Mouse (Mus musculus): ENCODE data around the gene Hmox1.

Hmox1 gene

DNA sequence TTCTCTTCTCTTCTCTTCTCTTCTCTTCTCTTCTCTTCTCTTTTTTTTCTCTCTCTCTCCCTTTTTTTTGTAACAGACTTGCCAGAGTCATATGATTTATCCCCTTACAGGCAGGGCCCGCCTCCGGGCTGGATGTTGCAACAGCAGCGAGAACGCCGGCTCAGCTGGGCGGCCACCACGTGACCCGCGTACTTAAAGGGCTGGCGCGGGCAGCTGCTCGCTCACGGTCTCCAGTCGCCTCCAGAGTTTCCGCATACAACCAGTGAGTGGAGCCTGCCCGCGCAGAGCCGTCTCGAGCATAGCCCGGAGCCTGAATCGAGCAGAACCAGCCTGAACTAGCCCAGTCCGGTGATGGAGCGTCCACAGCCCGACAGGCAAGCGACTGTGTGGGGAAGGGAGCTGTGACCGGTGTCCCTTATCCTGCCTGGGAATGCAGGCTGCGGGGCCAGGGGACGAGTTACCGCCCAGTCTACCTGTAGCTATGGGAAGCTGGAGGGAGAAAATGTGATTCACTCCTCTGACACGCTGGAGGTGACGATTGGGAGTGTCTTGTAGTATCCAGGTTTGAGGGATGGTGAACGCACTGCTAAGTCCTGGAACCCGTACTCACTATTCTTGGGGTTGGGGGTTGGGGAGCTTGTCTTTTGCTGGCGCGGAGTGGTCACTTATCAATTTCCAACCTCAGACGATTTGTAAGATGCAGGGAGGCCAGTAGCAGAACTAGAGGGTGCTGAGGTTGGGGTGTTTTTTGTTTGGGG is at the start of gene Hmox1:
Gene Hmox1, plus strand, starts transcription at position 223 of the 758 bp plus-strand sequence.
- DNase-seq (ENCODE audit: low spot score in 2 of 2), result peak; percentile 65 to 82

DNA sequence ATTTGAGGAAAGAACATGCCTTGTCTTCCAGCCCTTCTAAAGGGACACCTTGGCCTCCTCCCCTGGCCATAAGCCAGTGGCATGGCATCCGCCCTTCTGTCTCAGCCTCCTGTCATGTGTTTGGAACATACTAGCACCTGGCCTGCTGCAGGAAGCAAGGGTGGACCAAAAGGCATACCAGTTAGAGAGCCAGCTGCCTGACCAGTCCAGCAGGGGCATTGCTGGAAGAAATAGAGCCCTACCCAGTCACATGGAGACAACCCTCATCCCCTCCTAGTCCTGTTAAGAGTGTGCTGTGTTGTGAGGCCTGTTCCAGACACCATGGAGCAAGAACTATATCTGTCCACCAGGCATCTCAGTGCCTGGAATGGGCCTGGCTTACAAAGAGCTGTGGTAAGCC is 47.1 kb upstream of the Hmox1 start:
- no peak for DNase-seq (ENCODE audit: low spot score in 2 of 2)

DNA sequence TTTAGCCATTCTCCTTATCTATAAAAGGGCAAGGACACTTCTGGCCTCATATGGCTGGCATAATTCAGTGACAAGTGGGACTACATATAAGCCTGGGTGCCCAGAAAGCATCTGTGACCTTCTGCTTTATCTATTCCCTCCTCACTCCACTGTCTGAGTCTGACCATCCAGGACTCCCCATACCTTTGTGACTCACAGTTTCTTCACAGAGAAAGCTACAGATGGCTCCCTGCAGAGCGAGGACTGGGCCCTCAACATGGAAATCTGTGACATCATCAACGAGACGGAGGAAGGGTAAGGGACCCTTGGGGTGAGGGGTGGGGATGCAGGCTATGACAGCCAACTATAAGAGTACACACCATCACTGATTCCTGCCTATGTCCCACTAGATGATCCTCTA is 45.6 kb upstream of the Hmox1 start:
- no peak for DNase-seq (ENCODE audit: low spot score in 2 of 2)

DNA sequence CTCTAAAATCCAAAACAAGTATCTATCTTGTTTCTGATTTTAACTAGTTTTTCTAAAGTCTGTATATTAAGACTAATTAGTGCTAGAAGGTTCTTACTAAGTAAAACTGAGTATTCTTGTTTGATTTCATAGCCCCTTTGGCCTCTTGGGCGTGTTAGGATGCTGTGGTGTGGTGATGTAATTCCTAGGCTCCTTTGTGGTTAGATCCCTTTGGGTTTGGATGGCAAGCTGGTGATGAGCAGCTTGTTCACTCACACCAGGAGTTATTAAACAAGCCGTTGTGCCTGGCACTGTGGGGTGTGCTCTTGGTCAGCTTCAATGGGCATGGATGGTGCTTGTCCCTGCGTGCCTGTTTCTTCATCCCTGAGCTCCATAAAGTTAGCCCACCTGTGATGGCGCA is 40.1 kb upstream of the Hmox1 start:
- DNase-seq (ENCODE audit: low spot score in 2 of 2), result no peak

DNA sequence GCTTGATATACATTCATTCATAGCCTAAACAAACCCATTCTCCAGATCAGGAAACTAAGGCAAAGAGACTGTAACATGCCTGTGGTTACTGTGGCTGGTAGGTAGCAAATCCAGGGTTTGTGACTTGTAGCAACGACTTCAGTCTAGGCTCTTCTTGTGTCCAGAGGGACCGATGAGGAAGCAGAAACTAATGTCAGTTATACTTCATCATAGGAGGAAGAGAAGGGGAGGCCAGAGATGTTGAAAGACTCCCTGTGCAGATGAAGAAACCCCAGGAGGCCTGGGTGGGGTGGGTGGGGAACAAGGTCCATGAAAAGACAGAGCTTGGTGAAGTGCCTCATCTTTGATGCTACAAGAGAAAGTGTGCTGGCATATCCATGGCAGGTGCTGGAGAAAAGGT is 37.7 kb upstream of the Hmox1 start:
- DNase-seq (ENCODE audit: low spot score in 2 of 2), result no peak

DNA sequence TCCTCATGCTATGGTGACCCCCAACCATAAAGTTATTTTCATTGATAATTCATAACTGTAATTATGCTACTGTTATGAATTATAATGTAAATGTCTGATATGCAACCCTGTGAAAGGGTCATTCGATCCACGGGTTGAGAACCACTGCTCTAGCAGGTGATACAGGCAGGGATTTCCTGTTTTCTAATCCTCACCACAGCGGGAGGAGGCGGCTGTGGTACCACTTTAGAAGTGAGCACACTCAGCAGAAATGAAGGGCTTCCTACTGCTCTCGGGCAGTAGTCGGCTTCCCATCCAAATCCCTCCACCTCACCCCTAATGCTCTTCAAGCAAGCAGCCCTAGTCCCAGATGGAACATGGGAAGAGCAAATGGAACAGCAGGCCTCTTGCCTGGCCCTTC is 33.4 kb upstream of the Hmox1 start:
- DNase-seq (ENCODE audit: low spot score in 2 of 2), result no peak

DNA sequence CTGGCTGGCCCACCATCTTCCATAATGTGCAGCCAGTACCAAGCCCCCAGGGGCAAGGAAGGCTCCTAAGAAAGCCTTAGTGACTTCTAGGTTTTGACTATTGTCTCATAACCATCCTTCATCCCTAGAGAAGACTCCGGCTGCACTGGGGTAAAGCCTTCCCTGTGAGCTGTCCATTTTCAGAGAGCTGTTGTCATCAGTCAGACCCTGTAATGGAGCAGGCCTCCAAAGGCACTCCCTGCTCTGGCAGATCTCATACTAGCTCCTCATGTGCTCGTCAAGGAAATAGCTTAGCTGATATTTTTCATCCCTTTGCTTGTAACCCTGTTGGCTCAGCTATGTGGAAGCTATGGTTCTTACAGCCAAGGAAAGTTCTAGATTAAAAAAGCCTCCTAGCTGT is 32.6 kb upstream of the Hmox1 start:
- no peak for DNase-seq (ENCODE audit: low spot score in 2 of 2)

DNA sequence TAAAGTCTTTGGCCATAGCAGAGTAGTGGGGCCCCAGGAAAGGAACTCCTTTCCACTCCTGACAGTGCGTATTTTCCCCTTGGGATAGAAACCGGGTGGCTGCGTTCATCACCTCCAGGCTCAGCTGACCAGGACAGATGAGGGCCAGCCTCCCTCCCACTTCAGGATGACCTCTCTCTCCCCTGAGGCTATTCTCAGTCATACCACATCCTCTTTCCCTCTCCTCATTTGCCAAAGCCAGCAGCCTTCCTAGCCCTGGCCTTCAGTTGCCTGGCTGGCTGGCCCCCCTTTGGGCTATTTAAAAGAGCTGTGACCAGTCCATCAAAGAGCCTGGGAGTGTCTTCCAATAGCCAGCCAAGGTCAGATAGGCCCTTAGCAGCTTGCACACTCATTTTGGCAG is 30.1 kb upstream of the Hmox1 start:
- DNase-seq (ENCODE audit: low spot score in 2 of 2), result no peak

DNA sequence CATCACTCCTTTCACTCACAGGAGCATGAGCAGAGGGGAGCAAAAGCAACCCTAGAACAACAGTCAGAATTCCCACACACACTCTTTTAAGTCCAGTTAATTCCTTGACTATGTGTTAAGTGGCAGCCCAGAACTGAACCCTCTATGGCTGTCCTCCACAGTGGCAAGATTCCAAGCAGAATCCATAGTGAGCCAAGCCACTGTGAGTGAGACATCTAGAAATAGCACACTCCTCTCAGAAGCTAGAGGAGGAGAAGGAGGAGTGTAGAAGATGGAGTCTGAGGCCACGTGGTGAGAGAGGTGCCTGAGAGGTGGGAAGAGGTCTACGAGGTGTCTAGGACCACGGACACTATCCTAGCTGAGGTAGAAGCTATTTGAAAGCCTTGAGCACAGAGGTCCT is 28.6 kb upstream of the Hmox1 start:
- no peak for DNase-seq (ENCODE audit: low spot score in 2 of 2)

DNA sequence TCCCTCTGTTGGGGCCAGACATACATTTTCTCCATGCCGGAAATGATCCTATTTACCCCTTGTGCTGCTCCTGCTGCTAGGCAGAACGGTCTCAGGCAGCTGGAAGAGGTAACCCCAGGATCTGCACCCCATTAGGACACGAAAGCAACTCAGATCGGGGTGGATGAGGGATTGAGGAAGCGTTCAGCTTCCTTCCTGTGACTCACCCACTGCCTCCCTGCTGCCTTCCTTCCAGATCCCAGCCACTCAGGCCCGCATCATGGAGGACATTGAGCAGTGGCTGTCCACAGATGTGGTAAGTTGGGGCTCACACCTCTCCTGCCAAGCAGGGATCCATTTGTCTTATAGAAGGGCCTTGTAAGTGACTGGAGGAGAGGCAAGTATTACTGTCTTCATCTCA is 26.1 kb upstream of the Hmox1 start:
- DNase-seq (ENCODE audit: low spot score in 2 of 2), result no peak

DNA sequence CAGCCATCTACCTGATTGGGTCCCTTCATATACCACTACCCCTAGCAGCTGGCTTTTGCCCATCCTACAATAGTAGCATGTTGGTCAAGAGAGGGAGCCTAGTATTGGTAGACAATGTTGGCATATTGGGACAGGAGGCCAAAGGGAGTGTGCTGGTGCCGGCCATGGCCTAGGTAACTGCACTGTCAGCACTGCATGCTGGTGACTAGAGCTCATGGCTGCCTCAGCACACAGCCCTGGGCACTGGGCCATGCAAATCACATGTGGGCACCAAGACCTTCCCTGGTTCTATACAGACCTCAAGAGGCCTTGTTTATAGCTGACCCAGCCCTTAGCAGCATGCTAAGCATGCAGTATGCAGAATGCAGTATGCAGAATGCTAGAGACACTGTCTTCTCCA is 23.1 kb upstream of the Hmox1 start:
- no peak for DNase-seq (ENCODE audit: low spot score in 2 of 2)

DNA sequence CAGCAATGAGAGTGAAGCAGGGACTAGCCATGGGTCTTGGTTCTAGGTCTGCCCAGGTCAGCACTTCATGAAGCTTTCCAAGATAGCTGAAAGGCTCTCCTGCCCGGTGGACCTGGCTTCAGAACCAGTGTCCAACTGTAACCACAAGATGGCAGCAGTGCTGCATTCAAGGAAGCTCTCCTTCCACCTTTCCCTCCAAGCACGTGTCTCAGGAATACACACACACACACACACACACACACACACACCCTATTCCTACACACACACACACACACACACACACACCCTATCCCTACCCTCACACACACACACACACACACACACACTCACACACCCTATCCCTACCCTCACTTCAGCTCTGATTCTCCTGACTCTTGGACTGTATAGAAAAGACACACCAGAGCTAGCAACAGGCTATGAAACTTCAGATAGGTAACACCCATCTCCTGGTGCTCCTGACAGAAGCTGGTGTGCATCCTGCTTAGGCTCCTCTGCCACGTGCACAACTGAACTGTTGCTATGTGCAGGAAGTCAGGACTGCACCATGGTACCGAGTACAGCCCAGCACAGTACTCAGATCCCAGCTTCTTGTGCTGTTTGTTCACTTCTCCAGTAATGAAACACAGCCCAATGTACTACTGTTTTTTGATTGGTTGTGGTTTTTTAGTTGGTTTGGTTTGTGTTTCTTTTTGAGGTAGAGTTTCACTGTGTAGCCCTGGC is 21.6 kb upstream of the Hmox1 start:
- peak; percentile 66 to 82 for DNase-seq (ENCODE audit: low spot score in 2 of 2)

DNA sequence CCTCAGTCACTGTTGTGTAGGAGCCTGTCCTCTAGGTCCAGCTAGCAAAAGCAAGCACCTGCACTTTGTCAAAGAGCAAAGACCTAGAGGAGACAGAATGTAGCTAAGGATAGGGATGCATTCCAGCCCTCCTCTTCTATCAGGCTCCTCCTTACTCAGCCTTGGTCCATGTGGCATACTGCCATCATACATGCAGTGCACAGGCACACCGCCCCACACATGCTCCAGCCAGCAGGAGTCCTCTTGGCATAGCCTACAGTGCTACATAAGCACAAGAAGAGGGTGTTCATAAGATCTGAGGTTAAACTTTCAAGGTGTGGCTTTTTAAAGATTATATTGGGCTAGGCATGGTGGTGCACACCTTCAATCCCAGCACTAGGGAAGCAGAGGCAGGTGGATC is 18.5 kb upstream of the Hmox1 start:
- no peak for DNase-seq (ENCODE audit: low spot score in 2 of 2)

DNA sequence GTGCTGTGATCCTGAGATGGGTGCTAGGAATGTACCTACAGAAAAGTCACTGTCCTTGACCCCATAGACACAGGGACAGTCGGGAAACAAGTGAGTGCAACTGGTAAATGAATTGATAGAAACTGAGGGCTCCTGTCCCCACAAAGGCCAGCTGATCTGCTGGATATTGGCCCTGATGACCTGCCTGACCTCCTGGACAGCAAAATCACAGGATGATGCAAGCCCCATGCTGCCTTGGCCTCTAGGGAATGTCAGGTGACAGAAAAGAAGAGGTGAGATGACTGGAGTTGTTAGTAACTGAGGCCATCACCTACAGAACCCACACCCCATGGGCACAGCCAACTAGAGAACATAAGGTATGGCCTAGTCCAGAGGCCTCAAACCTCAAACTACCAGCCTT is 15.2 kb upstream of the Hmox1 start:
- no peak for DNase-seq (ENCODE audit: low spot score in 2 of 2)

DNA sequence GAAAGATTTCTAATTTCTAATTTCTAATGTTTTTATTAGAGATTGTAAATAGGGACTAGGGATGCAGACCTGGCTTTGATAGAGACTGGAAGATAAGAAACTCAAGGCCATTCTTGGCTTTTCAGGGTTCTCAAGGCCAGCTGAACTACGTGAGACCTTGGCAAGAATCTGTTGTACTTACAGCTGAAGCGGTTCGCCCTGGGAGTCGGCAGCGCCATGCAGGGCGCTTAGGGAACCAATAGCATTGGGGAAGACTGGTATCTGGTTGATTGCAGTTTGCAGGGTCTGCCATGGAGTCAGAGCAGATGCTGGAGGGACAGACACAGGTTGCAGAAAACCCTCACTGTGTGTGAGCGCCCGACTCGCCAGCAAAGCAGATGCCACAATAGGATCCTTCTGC is 14.6 kb upstream of the Hmox1 start:
- no peak for DNase-seq (ENCODE audit: low spot score in 2 of 2)

DNA sequence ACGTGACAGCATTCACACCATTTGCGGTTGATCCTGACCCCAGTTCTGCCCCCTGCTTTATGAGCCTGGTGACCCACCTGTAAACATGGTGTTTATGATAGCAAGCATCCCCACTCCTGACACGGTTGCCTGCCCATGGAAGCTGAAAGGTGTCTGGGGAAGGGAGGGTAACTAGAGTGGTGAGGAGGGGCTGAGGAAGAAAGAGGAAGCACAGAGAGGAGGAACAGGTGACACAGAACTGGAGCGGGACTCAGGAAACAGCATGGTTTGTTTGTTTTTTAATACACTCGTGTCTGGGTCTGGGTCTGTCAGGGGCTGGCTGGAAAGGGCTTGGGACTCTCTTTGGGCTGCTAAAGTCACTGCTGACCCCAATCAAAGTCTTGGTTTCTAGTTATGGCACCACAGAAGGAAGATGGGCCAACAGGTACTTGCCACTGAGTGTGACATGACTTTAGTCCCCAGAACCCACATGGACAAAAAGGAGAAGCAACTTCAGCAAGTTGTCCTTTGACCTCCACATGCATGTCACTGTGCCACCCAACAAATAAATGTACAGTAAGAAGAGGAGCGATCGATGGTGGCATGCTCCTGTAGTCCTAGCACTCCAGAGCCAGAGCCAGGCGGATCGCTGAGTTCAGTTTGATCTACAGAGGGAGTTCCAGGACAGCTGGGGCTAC is 11.9 kb upstream of the Hmox1 start:
- no peak for DNase-seq (ENCODE audit: low spot score in 2 of 2)

DNA sequence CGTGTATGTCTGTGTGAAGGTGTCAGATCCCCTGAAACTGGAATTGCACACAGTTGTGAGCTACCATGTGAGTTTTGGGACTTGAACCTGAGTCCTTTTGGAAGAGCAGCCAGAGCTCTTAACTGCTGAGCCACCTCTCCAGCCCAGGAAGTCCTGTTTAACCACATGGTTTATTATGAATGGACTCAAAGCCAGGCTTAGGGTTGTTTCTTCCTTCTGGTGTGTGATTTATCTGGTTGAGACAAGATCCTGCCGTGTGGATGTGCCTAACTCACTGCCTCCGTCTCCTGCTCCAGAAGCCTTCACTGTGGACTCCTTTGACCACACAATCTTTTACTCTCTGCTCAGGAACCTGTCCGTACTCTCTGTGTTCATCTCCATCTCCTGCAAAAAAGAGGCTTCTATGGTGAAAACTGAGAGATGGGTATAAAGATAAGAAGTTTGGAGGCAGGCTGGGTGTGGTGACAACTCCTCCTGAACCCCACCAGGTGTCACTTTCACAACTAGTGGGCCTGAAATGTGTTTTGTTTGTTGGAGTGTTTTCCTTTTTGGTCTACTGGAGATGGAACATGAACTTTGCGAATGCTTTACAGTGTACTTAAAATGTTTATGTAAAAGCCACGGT is 11.1 kb upstream of the Hmox1 start:
- DNase-seq (ENCODE audit: low spot score in 2 of 2), result no peak

DNA sequence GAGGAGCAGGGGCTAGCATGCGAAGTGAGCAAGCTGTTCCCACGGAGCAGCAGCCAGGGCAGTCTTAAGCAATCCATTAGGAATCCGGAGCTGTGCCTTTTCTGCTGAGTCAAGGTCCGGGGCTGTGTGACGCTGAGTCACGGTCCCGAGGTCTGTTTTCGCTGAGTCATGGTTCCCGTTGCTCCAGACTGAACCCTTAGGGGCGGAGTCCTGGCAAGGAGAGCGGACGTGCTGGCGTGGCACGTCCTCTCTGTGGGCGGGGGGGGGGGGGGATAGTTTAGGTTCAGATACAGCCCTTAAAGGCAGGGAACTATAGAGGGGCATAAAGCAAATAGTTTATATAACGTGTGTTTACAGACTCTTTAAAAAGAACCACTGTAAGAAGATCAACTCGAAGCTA is 9.6 kb upstream of the Hmox1 start:
- peak; percentile 39 to 76 for DNase-seq (ENCODE audit: low spot score in 2 of 2)

DNA sequence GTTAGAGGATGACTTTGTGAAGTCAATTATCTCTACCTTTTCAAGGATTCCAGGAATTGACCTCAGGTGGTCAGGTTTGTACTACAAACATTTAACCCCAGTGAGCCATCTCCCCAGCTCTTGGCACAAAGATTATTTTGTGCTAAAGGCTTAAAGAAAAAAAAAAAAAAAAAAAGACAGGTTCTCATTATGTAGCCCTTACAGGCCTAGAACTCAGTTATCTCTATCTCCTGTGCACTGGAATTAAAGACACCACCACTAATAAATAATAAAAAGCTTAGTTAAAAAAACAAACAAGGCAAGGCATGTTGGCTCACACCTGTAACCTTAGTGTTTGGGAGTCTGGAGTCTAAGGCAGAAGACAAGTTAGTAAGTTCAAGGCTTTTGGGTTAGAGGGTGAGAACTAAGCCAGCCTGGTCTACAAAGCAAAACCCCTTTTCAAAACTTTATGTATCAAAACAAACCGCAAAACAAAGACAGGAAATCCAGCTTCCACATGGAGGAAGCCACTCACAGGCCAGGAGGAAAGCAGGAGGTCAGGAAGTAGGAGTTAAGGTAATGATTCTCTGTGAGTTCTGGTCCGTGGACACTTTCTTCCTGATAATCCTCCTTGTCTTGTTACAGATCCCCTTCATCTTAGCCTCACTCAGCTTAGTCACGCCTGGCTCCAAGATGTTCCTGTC is 8.9 kb upstream of the Hmox1 start:
- DNase-seq (ENCODE audit: low spot score in 2 of 2), result no peak

DNA sequence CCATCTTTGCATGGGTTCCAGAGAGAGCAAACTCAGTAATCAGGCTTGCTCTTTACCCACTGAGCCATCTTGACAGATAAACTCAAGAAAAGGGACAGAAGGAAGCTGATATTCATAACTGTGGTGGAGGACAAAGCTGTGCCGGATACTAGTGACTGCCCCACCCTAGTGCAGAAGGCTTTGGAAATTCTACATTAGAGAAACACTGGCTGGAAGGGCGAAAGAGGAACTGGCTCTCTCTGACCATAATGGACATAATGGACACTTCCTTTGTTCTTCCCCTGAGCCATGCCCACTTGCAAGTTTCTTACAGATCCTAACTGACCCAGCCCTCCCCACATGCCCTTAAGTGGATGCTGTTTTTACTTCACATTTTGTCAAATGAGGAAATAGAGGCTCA is 7.4 kb upstream of the Hmox1 start:
- no peak for DNase-seq (ENCODE audit: low spot score in 2 of 2)

DNA sequence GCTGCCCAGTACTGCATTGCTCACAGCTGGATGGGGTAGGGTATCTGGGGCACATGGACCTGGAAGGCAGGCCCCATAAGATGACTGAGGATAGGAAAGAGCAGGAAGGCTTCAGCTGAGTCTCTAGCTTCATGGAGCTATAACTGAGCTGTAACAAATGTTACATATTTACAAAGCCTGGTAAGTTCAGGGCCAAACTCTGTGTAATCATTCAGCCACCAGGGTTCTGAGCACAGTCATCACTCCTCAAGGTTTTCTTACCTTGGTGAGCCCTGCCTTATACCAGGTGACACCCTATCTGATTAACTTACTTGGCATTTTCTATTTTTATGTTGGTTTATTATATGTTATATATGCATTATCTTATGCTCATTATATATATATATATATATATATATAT is 6.3 kb upstream of the Hmox1 start:
- DNase-seq (ENCODE audit: low spot score in 2 of 2), result no peak
